Mouse (Mus musculus): Measurements from ENCODE around the gene Ntf5. TPM values are rescaled to one million over a fixed set of nuclear protein-coding genes. Genes with fewer than 3 reads are reported as not detected.

Gene Ntf5
- polyA plus RNA-seq (2014; fragmentation: Nextera tagmentation; extraction: Ambion mirVana) = 1.2 and 1.6 TPM in 2 replicates

GRCm38 (mm10) chr7:45413113-45413863, at the start of gene Ntf5:
Ntf5 (plus strand) TSS chr7:45413695.
- H3K4me2 ChIP-seq (ENCODE audit: low read depth) = peak within 1 kb of the TSS; percentile 82
- no peaks in the 10 kb centered on the region for H3K4me1 ChIP-seq (ENCODE audit: control insufficient read depth, insufficient read depth, low read length)
- no peak within 1 kb of the TSS for H3K27ac ChIP-seq (ENCODE audit: low read depth, low read length)
- H3K36me3 ChIP-seq (ENCODE audit: control insufficient read depth, insufficient read depth, low read length) = no peaks in the 10 kb centered on the region
- no peaks in the 10 kb centered on the region for H3K9me3 ChIP-seq (ENCODE audit: control insufficient read depth, low read length)
- ATAC-seq (ENCODE audit: insufficient read depth, low FRiP score, low TSS enrichment) = 0 out of 2 replicates have a peak, but pooled peaks have one; percentile 38
- DNase-seq (ENCODE audit: low spot score) = peak; percentile 55
- H3K4me3 ChIP-seq (ENCODE audit: low read depth, low read length) = peak within 1 kb of the TSS; percentile 41
- peaks cover 99% of the 10 kb centered on the region for H3K27me3 ChIP-seq (ENCODE audit: control insufficient read depth, insufficient read depth, low read length)
- WGBS = 3% methylated on average over 43 of the region's 45 CpGs
- peak within 1 kb of the TSS; percentile 39 for H3K9ac ChIP-seq (ENCODE audit: low read length)

GRCm38 (mm10) chr7:45363983-45364382, 49.5 kb upstream of the Ntf5 start:
- Histone ChIP-seq H3K4me1 (ENCODE audit: control insufficient read depth, insufficient read depth, low read length) (no peaks in the 10 kb centered on the region), H3K27me3 (ENCODE audit: control insufficient read depth, insufficient read depth, low read length) (peaks cover 17% of the 10 kb centered on the region), H3K4me2 (ENCODE audit: low read depth) (no peak overlapping the region), H3K9me3 (ENCODE audit: control insufficient read depth, low read length) (no peaks in the 10 kb centered on the region), H3K36me3 (ENCODE audit: control insufficient read depth, insufficient read depth, low read length) (no peaks in the 10 kb centered on the region), H3K9ac (ENCODE audit: low read length) (no peak overlapping the region), H3K4me3 (ENCODE audit: low read depth, low read length) (no peak overlapping the region), H3K27ac (ENCODE audit: low read depth, low read length) (no peak overlapping the region)
- WGBS = 85% methylated on average over 2 of the region's 2 CpGs
- no peak for ATAC-seq (ENCODE audit: insufficient read depth, low FRiP score, low TSS enrichment)
- no peak for DNase-seq (ENCODE audit: low spot score)

GRCm38 (mm10) chr7:45365742-45366651, 47.5 kb upstream of the Ntf5 start:
- Histone ChIP-seq H3K9me3 (ENCODE audit: control insufficient read depth, low read length) (no peaks in the 10 kb centered on the region), H3K27me3 (ENCODE audit: control insufficient read depth, insufficient read depth, low read length) (peaks cover 30% of the 10 kb centered on the region), H3K4me3 (ENCODE audit: low read depth, low read length) (peak overlapping the region; percentile 81), H3K9ac (ENCODE audit: low read length) (peak overlapping the region; percentile 82), H3K27ac (ENCODE audit: low read depth, low read length) (no peak overlapping the region), H3K36me3 (ENCODE audit: control insufficient read depth, insufficient read depth, low read length) (no peaks in the 10 kb centered on the region), H3K4me2 (ENCODE audit: low read depth) (peak overlapping the region; percentile 85), H3K4me1 (ENCODE audit: control insufficient read depth, insufficient read depth, low read length) (peaks cover 11% of the 10 kb centered on the region)
- DNase-seq (ENCODE audit: low spot score) (peak; percentile 56), ATAC-seq (ENCODE audit: insufficient read depth, low FRiP score, low TSS enrichment) (no peak)
- WGBS = 3% methylated on average over 34 of the region's 35 CpGs

- H3K9ac ChIP-seq (ENCODE audit: low read length) = peak within 1 kb of the TSS; percentile 82
- H3K4me1 ChIP-seq (ENCODE audit: control insufficient read depth, insufficient read depth, low read length) = peaks cover 13% of the 10 kb centered on the region
- ATAC-seq (ENCODE audit: insufficient read depth, low FRiP score, low TSS enrichment) = peak; percentile 36
- H3K27me3 ChIP-seq (ENCODE audit: control insufficient read depth, insufficient read depth, low read length) = peaks cover 30% of the 10 kb centered on the region
- DNase-seq (ENCODE audit: low spot score) = no peak
- H3K27ac ChIP-seq (ENCODE audit: low read depth, low read length) = peak within 1 kb of the TSS; percentile 15
- H3K36me3 ChIP-seq (ENCODE audit: control insufficient read depth, insufficient read depth, low read length) = no peaks in the 10 kb centered on the region
- 2% methylated on average over 22 of the region's 26 CpGs for WGBS
- H3K4me2 ChIP-seq (ENCODE audit: low read depth) = peak within 1 kb of the TSS; percentile 85
- H3K9me3 ChIP-seq (ENCODE audit: control insufficient read depth, low read length) = no peaks in the 10 kb centered on the region
- H3K4me3 ChIP-seq (ENCODE audit: low read depth, low read length) = peak within 1 kb of the TSS; percentile 81
Observed at GRCm38 (mm10) chr7:45366652-45367019, 46.9 kb upstream of the Ntf5 start, which contains the start of gene Ppfia3. Ppfia3 (minus strand) TSS chr7:45367019.

- Histone ChIP-seq H3K4me2 (ENCODE audit: low read depth) (peak overlapping the region; percentile 85), H3K36me3 (ENCODE audit: control insufficient read depth, insufficient read depth, low read length) (no peaks in the 10 kb centered on the region), H3K9ac (ENCODE audit: low read length) (peak overlapping the region; percentile 82), H3K27ac (ENCODE audit: low read depth, low read length) (peak overlapping the region; percentile 15), H3K4me1 (ENCODE audit: control insufficient read depth, insufficient read depth, low read length) (peaks cover 13% of the 10 kb centered on the region), H3K4me3 (ENCODE audit: low read depth, low read length) (peak overlapping the region; percentile 81), H3K27me3 (ENCODE audit: control insufficient read depth, insufficient read depth, low read length) (peaks cover 27% of the 10 kb centered on the region), H3K9me3 (ENCODE audit: control insufficient read depth, low read length) (no peaks in the 10 kb centered on the region)
- ATAC-seq (ENCODE audit: insufficient read depth, low FRiP score, low TSS enrichment) = peak; percentile 86
- DNase-seq (ENCODE audit: low spot score) = peak; percentile 96
- under 1% methylated on average over 68 of the region's 70 CpGs for WGBS
Observed at GRCm38 (mm10) chr7:45367020-45367880, 46.2 kb upstream of the Ntf5 start.

- no peak overlapping the region for H3K27ac ChIP-seq (ENCODE audit: low read depth, low read length)
Observed at GRCm38 (mm10) chr7:45368178-45368577, 45.3 kb upstream of the Ntf5 start.

GRCm38 (mm10) chr7:45369022-45369745, 44.3 kb upstream of the Ntf5 start:
- Histone ChIP-seq H3K4me1 (ENCODE audit: control insufficient read depth, insufficient read depth, low read length) (peaks cover 13% of the 10 kb centered on the region), H3K36me3 (ENCODE audit: control insufficient read depth, insufficient read depth, low read length) (peaks cover 4% of the 10 kb centered on the region; the same call in 1 of the 2 replicates), H3K4me2 (ENCODE audit: low read depth) (peak overlapping the region; percentile 85), H3K9ac (ENCODE audit: low read length) (no peak overlapping the region), H3K27ac (ENCODE audit: low read depth, low read length) (no peak overlapping the region), H3K9me3 (ENCODE audit: control insufficient read depth, low read length) (no peaks in the 10 kb centered on the region), H3K27me3 (ENCODE audit: control insufficient read depth, insufficient read depth, low read length) (peaks cover 23% of the 10 kb centered on the region), H3K4me3 (ENCODE audit: low read depth, low read length) (peak overlapping the region; percentile 43; the same call in 1 of the 2 replicates)
- ATAC-seq (ENCODE audit: insufficient read depth, low FRiP score, low TSS enrichment) (no peak), DNase-seq (ENCODE audit: low spot score) (no peak)
- WGBS = 71% methylated on average over 16 of the region's 16 CpGs

More at GRCm38 (mm10) chr7:45368178-45368577, 45.3 kb upstream of the Ntf5 start:
- DNase-seq (ENCODE audit: low spot score) = no peak
- Histone ChIP-seq H3K4me2 (ENCODE audit: low read depth) (peak overlapping the region; percentile 85), H3K27me3 (ENCODE audit: control insufficient read depth, insufficient read depth, low read length) (peaks cover 23% of the 10 kb centered on the region), H3K9me3 (ENCODE audit: control insufficient read depth, low read length) (no peaks in the 10 kb centered on the region), H3K9ac (ENCODE audit: low read length) (no peak overlapping the region), H3K4me1 (ENCODE audit: control insufficient read depth, insufficient read depth, low read length) (peaks cover 13% of the 10 kb centered on the region), H3K4me3 (ENCODE audit: low read depth, low read length) (peak overlapping the region; percentile 81), H3K36me3 (ENCODE audit: control insufficient read depth, insufficient read depth, low read length) (no peaks in the 10 kb centered on the region)
- WGBS = 77% methylated on average over 15 of the region's 15 CpGs
- ATAC-seq (ENCODE audit: insufficient read depth, low FRiP score, low TSS enrichment) = no peak
